Mouse (Mus musculus): ENCODE results near the gene Arf4.
A peak's percentile ranks its signal among the peaks of the same experiment; 100 is the strongest.
"Not testable (repeated sequence)": the region's sequence is repeated elsewhere in the genome, so short reads cannot be mapped to it uniquely, and the experiment has no call there.

Arf4 gene

DNA sequence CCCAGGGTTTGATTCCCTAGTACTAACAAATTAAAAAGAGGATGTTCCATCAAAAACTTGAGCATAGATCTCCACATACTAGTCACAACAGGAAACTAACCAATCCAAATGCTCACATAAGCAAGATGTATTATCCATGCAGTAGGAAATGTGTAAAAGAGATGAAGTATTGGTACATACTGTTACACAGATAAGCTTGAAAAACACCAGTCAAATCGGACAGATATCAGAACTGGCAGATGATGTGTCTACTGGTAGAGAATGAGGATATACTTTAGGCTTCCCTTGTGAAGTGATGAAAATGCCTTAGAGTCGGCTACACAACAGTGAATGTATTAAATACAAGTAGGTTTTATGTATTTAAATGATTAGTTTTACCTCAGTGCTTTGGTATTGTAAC lies 24.6 kb downstream of the Arf4 start:
- no peak for DNase-seq (ENCODE audit: low read depth, low spot score)

DNA sequence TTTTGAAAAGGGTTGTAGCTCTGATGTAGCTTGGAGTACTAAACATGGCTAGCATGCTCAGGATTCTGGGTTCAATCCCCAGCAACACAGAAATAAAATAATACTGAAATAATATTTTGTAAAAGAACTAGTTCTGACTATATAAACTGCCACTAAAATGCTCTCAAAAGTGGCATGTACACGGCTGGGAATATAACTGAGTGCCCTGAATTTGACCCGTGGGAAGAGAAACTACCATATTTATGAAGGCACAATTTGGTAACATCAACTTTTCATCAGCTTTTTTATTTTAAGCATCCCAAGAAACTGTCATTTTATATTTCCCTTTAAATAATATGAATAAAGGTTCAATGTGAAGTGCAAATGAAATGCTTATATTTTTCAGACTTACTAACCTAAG lies 26.0 kb downstream of the Arf4 start:
- no peak for DNase-seq (ENCODE audit: low read depth, low spot score)

DNA sequence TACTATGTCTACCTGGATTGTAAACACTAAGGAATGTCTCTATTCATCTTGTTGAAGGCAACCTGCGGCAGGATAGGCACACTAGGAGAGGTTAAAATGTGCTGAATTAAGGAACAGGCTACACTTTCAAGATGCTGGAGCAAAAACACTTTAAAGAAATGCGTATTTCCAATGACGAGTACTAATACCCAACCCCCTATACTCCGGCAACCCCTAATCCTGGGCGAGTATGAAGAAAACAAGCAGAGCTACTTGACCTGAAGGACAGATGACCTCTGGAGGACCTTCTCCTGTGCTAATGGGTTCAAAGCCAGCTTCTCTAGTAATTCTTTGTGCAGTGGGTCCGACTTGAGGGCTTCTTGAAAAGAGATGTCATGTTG lies 30.1 kb downstream of the Arf4 start:
- no peak for DNase-seq (ENCODE audit: low read depth, low spot score)

DNA sequence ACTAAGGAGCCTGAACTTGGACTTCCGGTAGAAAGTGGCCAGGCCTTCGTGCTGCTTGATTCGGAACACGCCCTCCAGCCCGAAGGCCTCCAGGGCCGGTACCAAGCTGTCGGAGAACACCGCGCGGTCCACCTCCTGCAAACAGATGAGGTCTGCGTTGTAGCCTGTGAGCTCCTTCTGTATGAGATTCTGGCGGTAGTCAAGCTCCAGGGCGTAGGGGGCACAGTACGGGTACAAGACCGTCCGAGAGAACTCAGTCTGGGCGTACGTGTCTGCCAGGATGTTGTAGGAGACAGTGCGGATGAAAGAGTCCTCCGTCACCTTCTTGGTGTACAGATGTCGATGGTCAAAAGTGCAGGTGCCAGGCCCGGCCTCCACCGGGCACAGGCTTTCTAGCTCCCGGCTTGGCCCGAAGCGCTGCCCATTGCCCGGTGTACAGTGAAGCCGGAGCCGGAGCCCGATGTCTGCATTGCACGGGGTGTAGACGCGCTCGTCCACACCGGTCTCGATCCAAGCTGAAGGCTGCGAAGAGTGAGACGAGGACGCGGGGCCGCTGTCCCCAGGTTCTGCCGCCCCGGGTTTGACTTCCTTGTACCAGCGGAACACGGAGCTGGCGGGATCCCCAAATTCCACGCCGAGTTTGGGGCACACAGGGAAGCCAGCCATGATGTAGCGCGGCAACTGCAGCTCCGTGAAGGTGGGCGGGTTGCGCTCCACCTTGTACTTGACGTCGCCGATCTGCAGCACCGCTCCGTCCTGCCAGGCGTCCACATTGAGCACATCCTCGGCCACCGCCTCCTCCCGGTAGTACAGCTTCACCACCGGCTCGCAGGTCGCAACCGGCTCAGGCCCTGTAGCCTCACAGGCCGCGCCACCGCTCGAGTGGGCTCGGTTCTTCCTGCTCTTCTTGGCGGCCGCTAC lies 30.8 kb downstream of the Arf4 start:
- no peak for DNase-seq (ENCODE audit: low read depth, low spot score)

DNA sequence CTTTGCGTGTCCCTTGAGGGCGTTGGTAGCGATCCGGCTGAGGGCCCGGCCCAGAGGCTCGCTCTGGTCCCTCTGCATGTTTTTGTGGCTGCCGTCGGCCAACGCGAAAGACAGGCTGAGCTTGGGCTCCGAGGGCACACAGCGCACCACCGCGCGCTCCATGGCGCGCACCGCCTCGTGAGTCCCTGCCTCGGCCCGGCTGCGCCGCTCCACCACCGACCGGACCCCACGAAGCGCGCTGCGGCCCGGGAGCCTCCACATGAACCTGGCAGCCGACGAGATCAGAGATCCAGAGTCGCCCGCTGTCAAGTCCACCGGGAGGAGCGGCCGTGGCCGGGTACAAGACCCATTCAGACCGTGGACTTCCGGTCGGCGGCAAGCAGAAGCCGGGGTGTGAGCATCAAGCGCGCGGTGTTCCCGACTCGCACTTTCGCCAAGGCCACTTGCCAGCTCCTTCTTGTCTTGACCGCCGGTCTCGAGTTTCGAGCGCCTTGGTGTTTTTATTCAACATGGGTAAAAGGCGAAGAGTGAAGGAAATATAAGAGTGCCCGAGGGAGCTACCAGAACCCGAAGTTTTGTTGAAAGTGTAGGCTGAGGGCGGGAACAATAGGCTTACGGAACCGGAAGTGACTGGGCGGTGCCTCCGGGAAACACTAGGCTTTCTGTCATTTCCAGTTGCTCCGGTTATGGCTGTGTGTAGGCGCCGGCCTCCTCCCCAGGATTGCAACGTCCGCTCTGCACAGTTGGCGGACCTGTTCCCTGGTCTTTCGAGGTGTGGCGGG lies 31.6 kb downstream of the Arf4 start, which contains the start of gene Pde12:
Pde12 (minus strand) TSS at position 592 of the 782 bp plus-strand sequence.
- peak; percentile 87 for DNase-seq (ENCODE audit: low read depth, low spot score)

DNA sequence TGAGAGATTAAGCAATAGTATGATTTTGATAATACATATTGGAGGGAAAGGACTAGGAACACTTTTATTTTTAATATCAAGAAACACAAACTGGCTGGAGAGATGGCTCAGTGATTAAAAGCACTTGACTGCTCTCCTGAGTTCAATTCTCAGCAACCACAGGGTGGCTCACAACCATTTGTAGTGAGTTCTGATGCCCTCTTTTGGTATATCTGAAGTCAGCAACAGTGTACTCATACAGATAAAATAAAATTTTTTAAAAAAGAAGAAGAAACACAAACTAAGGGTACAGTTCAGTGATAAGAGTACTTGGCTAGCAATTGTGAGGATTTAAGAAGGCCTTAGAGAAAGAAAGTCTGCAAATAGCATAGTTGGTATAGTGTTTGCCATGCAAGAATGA lies 33.1 kb downstream of the Arf4 start:
- DNase-seq (ENCODE audit: low read depth, low spot score): no peak

DNA sequence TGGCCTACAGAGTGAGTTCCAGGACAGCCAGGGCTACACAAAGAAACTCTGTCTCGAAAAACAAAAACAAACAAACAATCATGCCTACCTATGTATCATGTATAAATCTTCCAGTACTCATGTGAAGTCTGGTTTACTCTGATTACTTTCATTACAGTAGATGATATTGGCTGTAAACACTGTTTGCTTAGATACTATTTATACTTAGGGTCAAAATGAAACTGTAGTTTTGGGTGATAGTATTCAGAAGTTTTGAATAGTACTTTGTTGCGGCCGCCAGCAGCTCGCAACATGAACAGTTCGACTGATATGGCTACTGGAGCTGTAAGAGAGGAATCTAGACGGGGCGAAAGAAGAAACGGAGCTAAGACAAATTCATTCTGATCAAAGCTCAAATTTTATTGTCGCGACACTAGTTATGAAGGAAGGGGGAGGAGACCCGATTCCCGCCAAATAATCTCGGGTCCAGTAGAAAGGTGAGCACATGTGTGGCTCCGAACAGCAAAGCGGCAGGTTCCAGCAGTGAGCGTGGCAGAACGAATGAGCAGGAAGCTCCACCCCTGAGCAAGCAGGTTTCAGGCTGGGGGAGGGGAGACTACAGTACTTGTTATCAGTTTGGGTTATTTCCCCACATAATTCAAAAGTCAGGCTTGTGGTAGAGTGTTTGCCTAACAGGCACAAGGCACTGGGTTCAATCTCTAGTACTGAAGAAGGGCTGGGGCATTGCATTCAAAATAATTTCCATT lies 34.2 kb downstream of the Arf4 start:
- DNase-seq (ENCODE audit: low read depth, low spot score): not testable (repeated sequence)

DNA sequence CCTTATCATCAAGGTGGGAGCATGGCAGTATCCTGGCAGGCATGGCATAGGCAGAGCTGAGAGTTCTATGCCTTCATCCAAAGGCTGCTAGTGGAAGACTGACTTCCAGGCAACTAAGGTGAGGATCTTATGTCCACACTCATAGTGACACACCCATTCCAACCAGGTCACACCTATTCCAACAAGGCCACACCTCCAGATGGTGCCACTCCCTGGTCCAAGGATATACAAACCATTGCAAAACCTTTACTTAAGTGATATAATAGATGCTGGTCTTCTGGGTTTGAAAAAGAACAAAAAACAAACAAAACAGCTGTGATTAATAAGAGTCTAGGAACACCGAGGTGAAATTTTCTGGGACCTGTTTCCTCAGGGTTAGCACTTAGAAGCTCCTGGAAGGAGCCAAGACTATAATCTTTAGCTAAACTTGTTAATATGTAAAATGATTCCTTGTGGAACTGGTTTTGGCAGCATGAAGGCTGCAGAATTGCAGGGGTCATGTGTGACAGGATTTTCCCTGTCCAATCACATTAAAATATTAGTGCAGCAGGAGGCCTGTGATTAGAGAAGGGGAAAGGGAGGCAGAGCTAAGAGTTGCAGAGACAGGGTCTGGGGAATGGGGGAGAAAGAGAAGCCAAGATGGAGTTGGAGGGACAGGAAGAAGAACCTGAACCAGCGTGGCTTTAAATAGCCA lies 36.7 kb downstream of the Arf4 start:
- DNase-seq (ENCODE audit: low read depth, low spot score): not testable (repeated sequence)

DNA sequence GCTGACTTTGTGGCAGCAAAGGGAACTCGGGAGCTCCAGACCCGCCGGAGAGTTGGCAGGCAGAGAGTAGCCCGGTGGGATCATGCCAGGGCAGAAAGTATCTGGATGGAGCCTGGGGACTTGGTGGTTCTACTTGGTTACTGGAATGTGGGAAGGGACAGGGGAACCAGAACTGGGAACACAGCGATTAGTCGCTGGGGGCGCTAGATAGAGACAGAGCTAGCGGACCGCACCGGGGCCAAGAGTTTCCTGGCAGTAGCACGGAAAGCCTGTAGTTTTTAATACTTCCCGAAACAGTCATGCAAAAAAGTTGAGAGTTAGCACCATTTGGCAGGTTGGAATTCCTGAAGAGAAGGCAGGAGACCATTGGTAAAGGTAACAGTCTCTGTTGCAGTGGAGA lies 37.5 kb downstream of the Arf4 start:
- DNase-seq (ENCODE audit: low read depth, low spot score): no peak

DNA sequence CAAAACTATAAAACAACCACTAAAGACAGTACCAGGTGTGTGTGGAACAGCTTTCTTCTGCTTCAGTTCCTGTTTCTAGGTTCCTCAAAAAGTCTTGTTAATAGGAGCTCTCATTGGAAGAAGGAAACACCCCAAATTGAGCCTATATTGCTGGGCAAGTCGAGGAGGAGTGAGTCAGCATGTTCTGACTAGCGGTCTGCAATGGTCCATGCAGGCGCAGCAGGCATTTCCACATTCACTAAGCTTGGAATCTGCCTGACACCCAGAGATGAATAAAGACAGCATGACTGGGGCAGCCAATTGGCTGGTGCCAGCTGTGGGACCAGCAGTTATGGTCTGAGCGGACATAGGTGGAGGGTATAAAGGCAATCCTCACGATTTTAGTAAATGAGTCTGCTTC lies 37.9 kb downstream of the Arf4 start:
- DNase-seq (ENCODE audit: low read depth, low spot score): no peak

DNA sequence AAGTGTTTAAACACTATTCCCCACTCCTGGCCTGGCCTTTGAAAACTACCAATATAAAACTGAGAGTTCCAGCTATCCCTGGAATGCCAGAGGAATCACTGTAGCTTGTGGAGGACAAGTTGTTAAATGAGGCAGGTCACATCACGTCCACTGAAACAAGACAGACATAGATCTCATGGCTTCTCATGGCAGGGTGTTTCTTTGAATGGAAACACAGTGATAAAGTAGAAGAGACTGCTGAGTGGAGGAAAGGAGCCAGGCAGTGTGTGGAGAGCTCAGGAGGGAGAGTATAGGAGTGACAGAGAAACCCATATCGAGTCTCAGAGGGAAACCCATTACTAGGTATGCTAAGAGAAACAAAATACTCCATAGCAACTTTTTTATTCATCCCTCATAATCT lies 52.9 kb downstream of the Arf4 start:
- DNase-seq (ENCODE audit: low read depth, low spot score): no peak

DNA sequence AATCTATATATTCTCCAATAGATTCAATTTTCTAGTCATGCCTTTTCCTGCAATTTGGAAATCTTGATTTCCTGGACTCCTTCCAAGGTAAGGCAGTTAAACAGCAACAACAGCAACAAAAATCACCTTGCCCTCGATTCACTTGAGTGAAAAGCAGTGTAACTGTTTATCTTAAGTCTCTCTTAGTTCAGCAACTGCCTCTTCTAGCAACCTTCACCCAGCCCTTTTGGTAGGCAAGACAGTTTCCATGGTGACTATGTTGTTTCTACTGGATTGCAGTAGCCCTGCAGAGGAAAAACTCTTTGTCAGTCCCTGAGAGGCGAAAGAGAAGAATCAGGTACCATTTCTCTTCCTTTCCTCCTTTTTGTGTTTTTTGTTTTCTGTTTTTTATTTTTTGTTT lies 53.5 kb downstream of the Arf4 start:
- no peak for DNase-seq (ENCODE audit: low read depth, low spot score)

DNA sequence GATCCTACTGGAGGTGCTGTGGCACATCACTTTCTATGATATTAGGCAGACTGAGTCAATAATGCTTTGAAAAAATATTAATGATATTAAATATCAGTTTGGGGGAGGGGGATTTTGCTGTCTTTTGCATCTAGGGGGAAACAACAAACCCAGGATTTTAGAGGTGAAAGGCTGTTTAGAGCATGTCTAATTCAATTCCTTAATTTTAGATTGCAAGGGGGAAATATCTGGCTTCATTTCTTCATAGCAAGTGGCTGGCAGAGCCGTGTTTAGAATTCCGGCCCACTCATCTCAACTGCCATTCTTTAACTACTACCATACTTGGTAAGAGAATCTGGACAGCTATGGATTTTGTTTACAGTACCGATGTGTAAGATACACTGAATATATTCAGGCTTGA lies 55.1 kb downstream of the Arf4 start, which contains the start of gene Dnah12:
Dnah12 (plus strand) TSS at position 301 of the 400 bp plus-strand sequence.
- no peak for DNase-seq (ENCODE audit: low read depth, low spot score)

DNA sequence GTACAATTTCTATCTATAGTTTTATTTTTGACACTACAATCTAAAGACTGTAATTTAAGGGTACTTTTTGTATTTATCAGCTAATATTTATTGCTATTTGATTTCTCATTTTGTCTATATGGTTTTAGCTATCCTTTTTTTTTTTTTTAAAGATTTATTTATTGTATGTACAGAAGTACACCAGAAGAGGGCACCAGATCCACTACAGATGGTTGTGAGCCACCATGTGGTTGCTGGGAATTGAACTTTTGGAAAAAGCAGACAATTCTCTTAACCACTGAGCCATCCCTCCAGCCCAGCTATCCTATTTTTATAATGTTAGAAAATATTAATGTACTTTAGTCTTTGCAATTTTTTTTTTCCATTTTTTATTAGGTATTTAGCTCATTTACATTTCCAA lies 60.0 kb downstream of the Arf4 start:
- DNase-seq (ENCODE audit: low read depth, low spot score): no peak

DNA sequence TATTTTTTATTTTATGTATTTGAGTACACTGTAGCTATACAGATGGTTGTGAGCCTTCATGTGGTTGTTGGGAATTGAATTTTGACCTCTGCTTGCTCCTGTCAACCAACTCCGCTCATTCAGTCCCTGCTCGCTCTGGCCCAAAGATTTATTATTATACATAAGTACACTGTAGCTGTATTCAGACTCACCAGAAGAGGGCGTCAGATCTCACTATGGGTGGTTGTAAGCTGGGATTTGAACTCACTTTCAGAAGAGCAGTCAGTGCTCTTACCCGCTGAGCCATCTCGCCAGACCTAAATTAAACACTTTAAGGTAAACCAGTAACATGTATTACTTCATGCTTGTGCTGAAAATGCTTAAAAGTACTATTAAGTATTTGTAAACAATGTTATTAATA lies 67.4 kb downstream of the Arf4 start:
- DNase-seq (ENCODE audit: low read depth, low spot score): not testable (repeated sequence)

Measured in brain, embryonic 18.5 days (tissue).